Mouse (Mus musculus): ENCODE measurements at regions not wholly inside any gene's neighbourhood (a gene's known extent, or its start where the extent isn't known, plus 50 kb on each side); places are given as distances from the start of the nearest gene placed in this dataset.
A peak's percentile ranks its signal among the peaks of the same experiment; 100 is the strongest.

- peak; percentile 70 to 77 for DNase-seq (ENCODE audit: low spot score in 2 of 2)
These were observed 64.6 kb downstream of the Smug1 start for GRCm38 (mm10) chr15:103102068-103102840.

- DNase-seq (ENCODE audit: low spot score in 2 of 2) = no peak
These were observed 66.8 kb downstream of the Smug1 start for GRCm38 (mm10) chr15:103100121-103100520.

GRCm38 (mm10) chr15:103094457-103094856, 72.4 kb downstream of the Smug1 start:
- peak; percentile 67 to 73 for DNase-seq (ENCODE audit: low spot score in 2 of 2)

GRCm38 (mm10) chr15:103093655-103094054, 73.2 kb downstream of the Smug1 start:
- peak; percentile 75 to 84 for DNase-seq (ENCODE audit: low spot score in 2 of 2)

GRCm38 (mm10) chr15:103092496-103092895, 73.8 kb downstream of the Hoxc4 start:
- DNase-seq (ENCODE audit: low spot score in 2 of 2) = no peak

GRCm38 (mm10) chr15:103090280-103091164, 71.8 kb downstream of the Hoxc4 start:
- DNase-seq (ENCODE audit: low spot score in 2 of 2) = peak in 1 of 2 experiments; percentile 38

- no peak for DNase-seq (ENCODE audit: low spot score in 2 of 2)
These were observed 71.1 kb downstream of the Hoxc4 start for GRCm38 (mm10) chr15:103089852-103090251.

- DNase-seq (ENCODE audit: low spot score in 2 of 2) = no peak
These were observed 70.7 kb downstream of the Hoxc4 start for GRCm38 (mm10) chr15:103089440-103089839.

- DNase-seq (ENCODE audit: low spot score in 2 of 2) = peak; percentile 56 to 71
These were observed 68.5 kb downstream of the Hoxc4 start for GRCm38 (mm10) chr15:103087204-103087603.

- no peak for DNase-seq (ENCODE audit: low spot score in 2 of 2)
These were observed 67.9 kb downstream of the Hoxc4 start for GRCm38 (mm10) chr15:103086672-103087069.
